20 mouse cellular contexts compared by ENCODE assay signal in genomic region chr1:166304352-166305240, GRCm38 (mm10). TPM values are rescaled to one million over a fixed set of nuclear protein-coding genes. Genes with fewer than 3 reads are reported as not detected.
DNase-seq lines count a peak whose midpoint lies in the region; ATAC-seq and TF ChIP-seq lines count a peak whose summit lies in the region.
"Had no signal": no experiment of that assay in that cellular context is flagged by ENCODE, and none has a peak within 500 bp of the region (broad histone marks: within the 10 kb centered on the region; RNA-seq: fewer than 3 reads in every experiment).

No protein-coding gene starts in this region.

- H3K4me2 ChIP-seq in forebrain, embryonic 13.5 days = no peak overlapping the region
- H3K4me2 ChIP-seq: midbrain, embryonic 13.5 days; neural tube, embryonic 12.5 days had no signal

- ATAC-seq in forebrain, embryonic 13.5 days = peak; percentile 84
- no peak for ATAC-seq in megakaryocyte progenitor cell, adult 5-6 weeks (replicated peaks; ENCODE audit: poor library complexity)
- no peak for ATAC-seq in CD4-positive, CD25-positive, alpha-beta regulatory T cell, adult 4 months
- ATAC-seq: midbrain, embryonic 13.5 days had no signal

- no peak overlapping the region for H3K9ac ChIP-seq in forebrain, embryonic 13.5 days
- H3K9ac ChIP-seq: liver, embryonic 14.5 days; midbrain, embryonic 13.5 days; neural tube, embryonic 12.5 days had no signal

- no peaks in the 10 kb centered on the region for H3K9me3 ChIP-seq in forebrain, embryonic 13.5 days (replicated peaks)
- no peaks in the 10 kb centered on the region for H3K9me3 ChIP-seq in forebrain, embryonic 10.5 days
- H3K9me3 ChIP-seq: heart, embryonic 10.5 days; limb, embryonic 10.5 days; midbrain, embryonic 13.5 days; neural tube, embryonic 12.5 days had no signal

- no peak overlapping the region for H3K4me3 ChIP-seq in forebrain, embryonic 13.5 days
- H3K4me3 ChIP-seq in forebrain, embryonic 10.5 days = no peak overlapping the region
- no peak overlapping the region for H3K4me3 ChIP-seq in left cerebral cortex, adult 2 months
- H3K4me3 ChIP-seq: heart, embryonic 10.5 days; limb, embryonic 10.5 days; midbrain, embryonic 13.5 days; neural tube, embryonic 12.5 days had no signal

- no peaks in the 10 kb centered on the region for H3K36me3 ChIP-seq in forebrain, embryonic 13.5 days (ENCODE audit: poor library complexity, severe bottlenecking)
- peaks cover 67% of the 10 kb centered on the region for H3K36me3 ChIP-seq in forebrain, embryonic 10.5 days (replicated peaks)
- H3K36me3 ChIP-seq: G1E; heart, embryonic 10.5 days; limb, embryonic 10.5 days; neural tube, embryonic 12.5 days had no signal

- no peak overlapping the region for H3K27ac ChIP-seq in forebrain, embryonic 13.5 days
- no peak overlapping the region for H3K27ac ChIP-seq in forebrain, embryonic 10.5 days
- H3K27ac ChIP-seq in left cerebral cortex, adult 2 months = peak overlapping the region; percentile 78
- H3K27ac ChIP-seq: heart, embryonic 10.5 days; limb, embryonic 10.5 days; liver, embryonic 14.5 days; midbrain, embryonic 13.5 days; neural tube, embryonic 12.5 days had no signal

- WGBS in forebrain, embryonic 13.5 days = 45% methylated on average over 8 of the region's 8 CpGs
- WGBS in forebrain, embryonic 10.5 days = 78% methylated on average over 8 of the region's 8 CpGs

- peaks cover 29% of the 10 kb centered on the region for H3K4me1 ChIP-seq in forebrain, embryonic 13.5 days
- peaks cover 20% of the 10 kb centered on the region for H3K4me1 ChIP-seq in forebrain, embryonic 10.5 days

- no peak for DNase-seq in forebrain, embryonic 10.5 days (ENCODE audit: extremely low spot score, low spot score)
- DNase-seq in left cerebral cortex, adult 2 months (ENCODE audit: extremely low spot score in 1 of 2, low spot score in 2 of 2) = no peak
- no peak for DNase-seq in left cerebral cortex, adult 11 months (ENCODE audit: low spot score)
- DNase-seq in ZHBTc4 (ENCODE audit: low read depth, low spot score) = peak; percentile 40
- DNase-seq in left cerebral cortex, postnatal 14 days (ENCODE audit: low spot score in 2 of 2) = peak; percentile 58 to 64
- DNase-seq: B cell, adult 2 months; cerebellum, adult 8-10 months; gastrocnemius, postnatal 10 days; heart, postnatal 4 days; kidney, adult 2 months; lung, postnatal 36 days had no signal

- H3K27me3 ChIP-seq in forebrain, embryonic 13.5 days = peaks cover 5% of the 10 kb centered on the region; the same call in 1 of the 2 replicates
- H3K27me3 ChIP-seq in forebrain, embryonic 10.5 days (ENCODE audit: poor library complexity, severe bottlenecking) = peaks cover 29% of the 10 kb centered on the region

- TF ChIP-seq CTCF in left cerebral cortex, adult 2 months (IDR thresholded peaks at IDR 0.05) = no peak

- intact Hi-C loops in left cerebral cortex, adult 2 months (cut with DNase I) = loop anchor here (2.0 to 5.0 kb wide), 3 partner anchors 24 to 60 kb away; no protein-coding TSS in a partner anchor
- intact Hi-C loops in left cerebral cortex, postnatal 14 days (cut with DNase I) = loop anchor here (5.0 kb wide), 1 partner anchor 47 kb away; no protein-coding TSS in a partner anchor

RNA-seq across cellular contexts. Expression of gene Ildr2, which starts 50.7 kb away (rescaled TPM):
- 4.5 and 5.3 TPM in 2 replicates for polyA plus RNA-seq in forebrain, embryonic 13.5 days (2015; fragmentation: Nextera tagmentation; extraction: Ambion mirVana)
- polyA plus RNA-seq in forebrain, embryonic 10.5 days (2016; fragmentation: Nextera tagmentation; extraction: Ambion mirVana) = 7.7 and 8.3 TPM in 2 replicates
- total RNA-seq in left cerebral cortex, adult 2 months (2021) = 100 to 1,000 TPM; 111 to 119 TPM
- 100 to 1,000 TPM; 146 to 166 TPM for total RNA-seq in left cerebral cortex, postnatal 14 days (2021)
- not detected in 2 replicates for total RNA-seq in megakaryocyte progenitor cell, adult 5-6 weeks (2015)
- not detected in 2 replicates for total RNA-seq in megakaryocyte progenitor cell, adult 5-6 weeks (2017)
- polyA plus RNA-seq in CD4-positive, CD25-positive, alpha-beta regulatory T cell, adult 4 months (2017; shearing (Covaris generic)) = not detected
- polyA plus RNA-seq: G1E had no signal

Comparison
In these comparisons a context has a peak if more than half of its experiments do, and no peak if none do; other contexts are left out.
1. DNase-seq: peak in ZHBTc4 (single experiment) and left cerebral cortex, postnatal 14 days (2 of 2); none in forebrain, embryonic 10.5 days (single experiment), left cerebral cortex, adult 2 months (0 of 2) and left cerebral cortex, adult 11 months (single experiment).
2. RNA of gene Ildr2, which starts 50.7 kb away (total RNA-seq): 146 to 166 TPM in left cerebral cortex, postnatal 14 days and 111 to 119 TPM in left cerebral cortex, adult 2 months; not detected in megakaryocyte progenitor cell, adult 5-6 weeks; every median in the first group is over 100 times any median in the second.